Mouse (Mus musculus): ENCODE measurements around the gene Dus2. TPM values are rescaled to one million over a fixed set of nuclear protein-coding genes. Genes with fewer than 3 reads are reported as not detected.

Gene Dus2
- total and polyA plus RNA-seq, 3 experiments, result 20.7 to 27.2 (median 23.2) TPM

- H3K4me3 ChIP-seq (replicated peaks in 1 of 3; ENCODE audit: low read depth in 2 of 3, low read length in 2 of 3, poor library complexity in 1 of 3), result peak overlapping the region; percentile 60 to 90 (median 74)
- no peaks in the 10 kb centered on the region for H3K9me3 ChIP-seq (replicated peaks; ENCODE audit: low read length)
- peaks cover 19 to 54% of the 10 kb centered on the region in 2 experiments for H3K4me1 ChIP-seq (ENCODE audit: control insufficient read depth in 1 of 2, insufficient read depth in 2 of 2)
- peak overlapping the region; percentile 95 for H3K27ac ChIP-seq (ENCODE audit: insufficient read depth, low read depth)
- DNase-seq (ENCODE audit: extremely low read depth), result peak; percentile 98
- H3K27me3 ChIP-seq (replicated peaks), result no peaks in the 10 kb centered on the region
- H3K4me2 ChIP-seq (ENCODE audit: insufficient read depth, low read depth, poor library complexity, severe bottlenecking), result peak overlapping the region; percentile 90; the same call in 1 of the 2 replicates
- peaks cover 13 to 50% of the 10 kb centered on the region in 2 experiments for H3K36me3 ChIP-seq (replicated peaks in 1 of 2; ENCODE audit: control insufficient read depth in 1 of 2, insufficient read depth in 1 of 2, low read length in 1 of 2)
- TF ChIP-seq POLR2A (IDR thresholded peaks at IDR 0.05; ENCODE audit: low read depth, low read length), result peak; percentile 62
- peak; percentile 22; the same call in 1 of the 2 replicates for TF ChIP-seq CHD1 (IDR thresholded peaks at IDR 0.05; ENCODE audit: low read depth, low read length)
- peak; percentile 78 for TF ChIP-seq CHD2 (IDR thresholded peaks at IDR 0.05; ENCODE audit: low read length)
- peak; percentile 84 for TF ChIP-seq ZMIZ1 (IDR thresholded peaks at IDR 0.05; ENCODE audit: low read depth, low read length)
- TF ChIP-seq NRF1 (IDR thresholded peaks at IDR 0.05; ENCODE audit: low read depth, low read length), result 0 out of 2 replicates have a peak, but pooled peaks have one; percentile 31
- TF ChIP-seq GABPA (IDR thresholded peaks at IDR 0.05; ENCODE audit: insufficient replicate concordance, low read depth, low read length), result no peak
- peak; percentile 97 for TF ChIP-seq ETS1 (conservative IDR thresholded peaks at IDR 0.05; ENCODE audit: low read depth, low read length)
- no peak for TF ChIP-seq ELF1 (IDR thresholded peaks at IDR 0.05; ENCODE audit: low read depth, low read length)
- TF ChIP-seq HCFC1 (IDR thresholded peaks at IDR 0.05; ENCODE audit: low read depth, low read length), result peak; percentile 53
- TF ChIP-seq JUN (IDR thresholded peaks at IDR 0.05; ENCODE audit: insufficient read depth, low read depth, low read length), result peak; percentile 22; the same call in 1 of the 2 replicates
- TF ChIP-seq CTCF (conservative IDR thresholded peaks at IDR 0.05 in 1 of 2, IDR thresholded peaks at IDR 0.05 in 1 of 2; ENCODE audit: low read depth in 2 of 2, low read length in 2 of 2), result no peak
- peak; percentile 60 for TF ChIP-seq JUND (conservative IDR thresholded peaks at IDR 0.05; ENCODE audit: low read depth, low read length)
- TF ChIP-seq E2F4 (IDR thresholded peaks at IDR 0.05; ENCODE audit: insufficient replicate concordance, low read depth, low read length), result no peak
- TF ChIP-seq RAD21 (IDR thresholded peaks at IDR 0.05; ENCODE audit: low read depth, low read length), result no peak
- TF ChIP-seq USF1 (IDR thresholded peaks at IDR 0.05; ENCODE audit: low read depth, low read length), result peak; percentile 87
- TF ChIP-seq RCOR1 (conservative IDR thresholded peaks at IDR 0.05; ENCODE audit: low read depth, low read length), result peak; percentile 88; the same call in 1 of the 2 replicates
- TF ChIP-seq EP300 (IDR thresholded peaks at IDR 0.05; ENCODE audit: low read length), result peak; percentile 92
- TF ChIP-seq SIN3A (IDR thresholded peaks at IDR 0.05; ENCODE audit: low read length), result peak; percentile 99
- TF ChIP-seq ZKSCAN1 (IDR thresholded peaks at IDR 0.05; ENCODE audit: borderline replicate concordance, low read depth, low read length), result no peak
- TF ChIP-seq TBP (conservative IDR thresholded peaks at IDR 0.05; ENCODE audit: low read depth, low read length), result peak; percentile 78
- TF ChIP-seq UBTF (IDR thresholded peaks at IDR 0.05; ENCODE audit: low read depth, low read length), result no peak
- peak; percentile 86 for TF ChIP-seq MEF2A (IDR thresholded peaks at IDR 0.05; ENCODE audit: borderline replicate concordance, low read depth, low read length)
- TF ChIP-seq MYC (IDR thresholded peaks at IDR 0.05; ENCODE audit: low read depth, low read length), result peak; percentile 71
- peak; percentile 69 for TF ChIP-seq USF2 (conservative IDR thresholded peaks at IDR 0.05; ENCODE audit: low read depth, low read length)
- no peak for TF ChIP-seq SMC3 (IDR thresholded peaks at IDR 0.05; ENCODE audit: low read depth, low read length)
- TF ChIP-seq POLR2AphosphoS2 (IDR thresholded peaks at IDR 0.05; ENCODE audit: low read depth, low read length), result no peak
- peak; percentile 87 for TF ChIP-seq MXI1 (IDR thresholded peaks at IDR 0.05; ENCODE audit: low read depth, low read length)
- peak; percentile 93 for TF ChIP-seq MAZ (IDR thresholded peaks at IDR 0.05; ENCODE audit: low read depth, low read length)
- peak; percentile 80; the same call in 1 of the 2 replicates for TF ChIP-seq KAT2A (IDR thresholded peaks at IDR 0.05; ENCODE audit: insufficient replicate concordance, low read length)
- no peak for TF ChIP-seq ZC3H11A (IDR thresholded peaks at IDR 0.05; ENCODE audit: low read depth, low read length)
- TF ChIP-seq ZNF384 (IDR thresholded peaks at IDR 0.05; ENCODE audit: low read depth, low read length), result no peak; the same call in 1 of the 2 replicates
- TF ChIP-seq IRF4 (IDR thresholded peaks at IDR 0.05; ENCODE audit: low read depth, low read length), result peak; percentile 68
- peak; percentile 93 for TF ChIP-seq TCF12 (IDR thresholded peaks at IDR 0.05; ENCODE audit: low read depth, low read length)
- TF ChIP-seq MAX (IDR thresholded peaks at IDR 0.05; ENCODE audit: low read length), result peak; percentile 91
- peak; percentile 95 for TF ChIP-seq BHLHE40 (IDR thresholded peaks at IDR 0.05; ENCODE audit: low read depth, low read length)
- no peak for TF ChIP-seq PAX5 (IDR thresholded peaks at IDR 0.05; ENCODE audit: low read length)
- TF ChIP-seq NELFE (IDR thresholded peaks at IDR 0.05; ENCODE audit: low read depth, low read length), result peak; percentile 62
- peak; percentile 71; the same call in 1 of the 2 replicates for TF ChIP-seq MAFK (IDR thresholded peaks at IDR 0.05; ENCODE audit: insufficient replicate concordance, low read length)
- in situ Hi-C loops (cut with MboI; ENCODE audit: low pct_ligation_motif_present, low pct_unique_long_range_greater_than_20kb, low sequenced_read_pairs) (no loop called here), dilution Hi-C loops (cut with MboI; ENCODE audit: extremely low pct_ligation_motif_present, extremely low pct_unique_long_range_greater_than_20kb, low sequenced_read_pairs) (no loop called here)
- peaks cover 51% of the 10 kb centered on the region for H3K79me2 ChIP-seq (replicated peaks; ENCODE audit: control insufficient read depth, extremely low read depth, insufficient read depth, poor library complexity, severe bottlenecking)
- peak overlapping the region; percentile 96 for H3K9ac ChIP-seq (ENCODE audit: insufficient read depth, low read depth)
Measured at GRCm38 (mm10) chr8:106052510-106053089, 61.5 kb downstream of the Dus2 start.

All from CH12.LX (cell line).